Mouse (Mus musculus) brain, embryonic 14.5 days (tissue): ENCODE data around the gene Hspa1l. TPM values are rescaled to one million over a fixed set of nuclear protein-coding genes. Genes with fewer than 3 reads are reported as not detected.

ENCODE experiments used
- DNase-seq: peaks from one replicate; pipeline ENCODE4 v3.0.0-alpha.2; 2011; ENCODE audit warnings: low read depth
- CTCF ChIP-seq: fragments of 200-500 bp; IDR thresholded peaks from 2 replicates; pipeline ENCODE4 v1.5.1; 2012; ENCODE audit warnings: inconsistent platforms, mild to moderate bottlenecking, moderate library complexity, borderline replicate concordance; ENCODE audit not compliant: insufficient read depth, insufficient read length; ENCODE audit errors: extremely low read depth
- POLR2A ChIP-seq: fragments of 200-500 bp; IDR thresholded peaks from 2 replicates; pipeline ENCODE4 v1.6.1; 2012; ENCODE audit warnings: mild to moderate bottlenecking, inconsistent platforms, borderline replicate concordance; ENCODE audit not compliant: poor library complexity, insufficient read depth, insufficient read length, severe bottlenecking; ENCODE audit errors: extremely low read depth
- polyA plus RNA-seq: library from polyadenylated mRNA; depleted of rRNA; stranded (reverse); fragments of >200 nt; gene quantifications from 2 replicates; pipeline ENCODE4 v1.2.3, GENCODE M21; 2012

The Hspa1l gene
- polyA plus RNA-seq, 1 experiment = 0.40 TPM

DNA sequence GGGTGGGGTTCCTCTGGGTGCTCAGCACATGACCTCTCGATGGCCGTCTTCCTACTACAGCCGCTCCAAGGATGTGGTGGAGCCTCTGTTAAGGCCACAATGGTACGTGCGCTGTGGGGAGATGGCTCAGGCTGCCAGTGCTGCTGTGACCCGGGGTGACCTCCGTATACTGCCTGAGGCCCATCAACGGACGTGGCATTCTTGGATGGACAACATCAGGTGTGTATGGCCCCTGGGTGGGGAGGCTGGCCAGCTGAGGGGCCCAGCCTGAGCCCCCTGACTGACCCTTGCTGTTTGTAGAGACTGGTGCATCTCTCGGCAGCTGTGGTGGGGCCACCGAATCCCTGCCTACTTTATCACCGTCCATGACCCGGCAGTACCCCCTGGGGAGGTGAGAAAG lies 39.9 kb downstream of the Hspa1l start:
- TF ChIP-seq CTCF (no peak), POLR2A (no peak)
- DNase-seq = no peak

DNA sequence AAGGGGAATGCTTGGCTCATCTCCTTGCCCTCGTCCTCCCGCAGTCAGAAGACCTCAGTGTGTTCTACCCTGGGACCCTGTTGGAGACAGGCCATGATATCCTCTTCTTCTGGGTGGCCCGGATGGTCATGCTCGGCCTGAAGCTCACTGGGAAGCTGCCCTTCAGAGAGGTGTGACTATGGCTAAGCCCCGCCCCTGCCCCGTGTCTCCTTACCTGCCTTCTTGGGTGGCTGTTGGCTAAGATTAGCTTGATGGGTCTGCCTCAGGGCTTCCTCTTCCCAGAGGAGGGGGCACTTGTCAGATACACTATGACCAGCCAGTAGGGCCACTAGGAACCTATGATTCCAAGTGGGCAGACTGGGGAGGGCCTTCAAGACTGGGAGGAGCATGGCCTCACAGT lies 40.7 kb downstream of the Hspa1l start:
- no peak for DNase-seq
- TF ChIP-seq POLR2A = no peak
- no peak for TF ChIP-seq CTCF

- no peak for TF ChIP-seq CTCF
- no peak for TF ChIP-seq POLR2A
- no peak for DNase-seq
Observed at GRCm38 (mm10) chr17:35015296-35015695, 42.8 kb downstream of the Hspa1l start.

DNA sequence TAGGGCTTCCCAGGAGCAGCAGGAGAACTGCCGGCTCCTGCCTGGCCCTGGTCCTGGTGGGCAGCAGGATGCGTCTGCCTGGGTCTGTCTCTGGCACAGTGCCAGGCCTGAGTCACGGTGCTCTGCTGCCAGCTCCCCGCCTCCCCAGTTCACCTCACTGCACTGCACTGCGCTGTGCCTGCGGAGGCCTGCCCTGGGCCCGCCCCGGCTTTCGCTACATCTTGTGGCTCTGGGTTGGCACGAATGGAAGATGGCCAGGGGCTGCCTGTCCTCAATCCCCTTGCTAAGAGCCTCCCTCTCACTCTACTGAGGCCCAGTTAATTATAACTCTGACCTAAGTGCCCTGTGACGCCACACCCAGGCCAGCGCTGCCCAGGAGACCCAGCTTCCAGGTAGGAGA lies 43.9 kb downstream of the Hspa1l start, which contains the start of gene Vwa7:
Gene Vwa7, plus strand, starts transcription at position 204 of the 400 bp plus-strand sequence.
- DNase-seq = peak; percentile 79
- TF ChIP-seq POLR2A (no peak), CTCF (no peak)

DNA sequence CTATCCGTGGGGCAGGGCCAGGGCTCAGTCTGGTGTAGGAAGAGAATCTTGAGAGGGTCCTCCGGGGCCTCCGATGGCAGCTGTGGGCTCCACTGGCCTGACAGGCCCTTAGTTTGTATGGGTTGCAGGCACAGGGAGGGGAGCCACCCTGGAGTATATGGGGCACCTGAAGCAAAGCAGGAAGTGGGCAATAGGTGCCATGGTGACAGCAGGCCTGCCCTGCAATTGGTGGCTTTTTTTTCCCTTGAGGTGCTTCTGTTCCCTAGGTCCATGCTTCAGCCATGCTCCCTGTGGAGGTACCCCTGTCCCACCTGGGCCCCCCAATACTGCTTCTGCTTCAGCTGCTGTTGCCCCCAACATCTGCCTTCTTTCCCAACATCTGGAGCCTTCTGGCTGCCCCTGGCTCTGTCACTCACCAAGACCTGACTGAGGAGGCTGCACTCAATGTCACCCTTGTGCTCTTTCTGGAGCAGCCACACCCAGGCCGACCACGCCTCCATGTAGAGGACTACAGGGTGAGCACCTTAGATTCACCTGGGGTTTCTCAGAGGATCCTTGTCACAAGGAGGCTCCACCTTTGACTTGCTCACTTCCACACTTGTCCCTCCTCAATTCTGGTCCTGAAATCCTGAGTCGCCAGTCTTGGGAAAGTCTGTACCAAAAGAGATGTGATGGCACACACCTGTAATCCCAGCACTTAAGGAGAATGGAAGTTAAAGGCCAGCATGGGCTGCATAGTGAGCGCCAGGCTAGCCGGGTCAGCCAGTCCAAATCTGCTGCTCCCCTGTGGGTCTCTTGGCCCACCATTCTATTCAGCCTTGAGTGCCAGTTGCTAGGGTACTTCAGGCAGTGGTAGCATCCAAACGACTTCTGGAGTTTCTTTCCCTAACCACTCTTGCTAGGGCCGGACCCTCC lies 44.5 kb downstream of the Hspa1l start:
- TF ChIP-seq CTCF (no peak), POLR2A (no peak)
- DNase-seq = no peak

DNA sequence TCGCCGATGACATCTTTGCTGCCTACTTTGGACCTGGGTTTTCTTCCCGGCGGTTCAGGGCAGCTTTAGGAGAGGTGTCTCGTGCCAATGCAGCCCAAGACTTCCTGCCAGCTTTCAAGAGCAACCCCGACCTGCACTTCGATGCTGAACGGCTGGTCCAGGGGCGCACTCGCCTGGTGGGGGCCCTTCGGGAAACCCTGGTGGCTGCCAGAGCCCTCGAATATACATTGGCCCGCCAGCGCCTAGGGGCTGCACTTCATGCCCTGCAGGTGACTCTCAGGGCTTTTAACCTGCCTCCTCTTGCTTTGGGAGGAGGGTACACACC lies 45.2 kb downstream of the Hspa1l start:
- TF ChIP-seq POLR2A (no peak), CTCF (no peak)
- no peak for DNase-seq

GRCm38 (mm10) chr17:35018171-35018570 lies 45.7 kb downstream of the Hspa1l start:
- DNase-seq = no peak
- TF ChIP-seq CTCF = no peak
- no peak for TF ChIP-seq POLR2A

DNA sequence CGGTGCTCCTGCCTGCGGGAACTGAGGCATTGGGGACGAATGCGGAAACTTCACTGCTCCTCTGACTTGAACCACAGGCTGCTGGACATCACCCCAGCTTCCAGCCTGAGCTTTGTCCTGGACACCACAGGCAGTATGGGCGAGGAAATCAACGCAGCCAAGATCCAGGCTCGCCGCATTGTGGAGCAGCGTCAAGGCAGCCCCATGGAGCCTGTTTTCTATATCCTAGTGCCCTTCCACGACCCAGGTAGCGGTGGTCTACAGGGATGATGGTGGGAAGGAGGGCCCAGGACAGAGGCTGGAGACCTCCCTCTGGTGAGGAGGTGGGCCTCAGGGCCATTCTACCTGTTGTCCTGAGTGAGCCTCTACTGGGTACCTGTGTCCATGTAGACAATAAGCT lies 47.4 kb downstream of the Hspa1l start:
- no peak for DNase-seq
- TF ChIP-seq CTCF = no peak
- TF ChIP-seq POLR2A = no peak

- no peak for TF ChIP-seq CTCF
Observed at GRCm38 (mm10) chr17:35020551-35020950, 48.0 kb downstream of the Hspa1l start.

GRCm38 (mm10) chr17:35021163-35021808 lies 48.8 kb downstream of the Hspa1l start:
- peak; percentile 97 for TF ChIP-seq CTCF
- TF ChIP-seq POLR2A = no peak
- peak; percentile 82 for DNase-seq

More at GRCm38 (mm10) chr17:35020551-35020950, 48.0 kb downstream of the Hspa1l start:
- no peak for DNase-seq

GRCm38 (mm10) chr17:35021842-35022477 lies 49.5 kb downstream of the Hspa1l start:
- DNase-seq = no peak
- TF ChIP-seq CTCF = no peak
- TF ChIP-seq POLR2A = no peak
